Mouse (Mus musculus) Patski (cell line): ENCODE results near the gene Slc6a20b. TPM values are rescaled to one million over a fixed set of nuclear protein-coding genes. Genes with fewer than 3 reads are reported as not detected.
"Not testable (repeated sequence)": the region's sequence is repeated elsewhere in the genome, so short reads cannot be mapped to it uniquely, and the experiment has no call there.

Experiments used
- ATAC-seq: fragments of 100-300 bp; one replicate; pipeline ENCODE4 v1.8.0; 2021
- CTCF ChIA-PET: fragments of 350-600 bp; sonication (Branson Sonifier 250); formaldehyde crosslinking; loops from one replicate; lab custom pipeline; 2022; ENCODE audit warnings: inconsistent platforms; lab: Charles Lee
- POLR2A ChIA-PET: fragments of 350-600 bp; sonication (Branson Sonifier 250); formaldehyde crosslinking; loops from one replicate; lab custom pipeline; 2022; ENCODE audit warnings: antibody characterized with exemption, inconsistent platforms; lab: Charles Lee
- DNase-seq: peaks from one replicate; pipeline ENCODE4 v3.0.0-alpha.2; 2011; ENCODE audit warnings: low read depth, low spot score
- H3K27me3 ChIP-seq: fragments of 371-371 bp; one replicate; pipeline ENCODE4 v1.5.1; 2021
- CTCF ChIP-seq: fragments of 100-300 bp; IDR thresholded peaks from one replicate; pipeline ENCODE4 v1.5.1; 2021
- in situ Hi-C: fragments of 300-500 bp; cut with MboI; formaldehyde crosslinking; loops from 3 replicates; pipeline ENCODE4 v1.11.1; 2018; ENCODE audit warnings: low pct_unique_long_range_greater_than_20kb, mixed read lengths
- polyA plus RNA-seq: library from polyadenylated mRNA; unstranded; gene quantifications from one replicate; pipeline ENCODE4 v1.2.3, GENCODE M21; 2021

The Slc6a20b gene
- 0.37 TPM for polyA plus RNA-seq

- no peak for TF ChIP-seq CTCF
- ATAC-seq (no peak), DNase-seq (no peak)
- CTCF ChIA-PET = interaction anchor here (1.2 kb wide), 1 partner anchor 11 kb away, joined by 3 read pairs; no protein-coding TSS in a partner anchor
- in situ Hi-C loops = no loop called here
- POLR2A ChIA-PET = no interaction called here
- H3K27me3 ChIP-seq = peaks cover 13% of the 10 kb centered on the region
Measured at GRCm38 (mm10) chr9:123632281-123632680, at the start of gene Slc6a20b. Gene Slc6a20b, minus strand, starts transcription at chr9:123632565.

DNA sequence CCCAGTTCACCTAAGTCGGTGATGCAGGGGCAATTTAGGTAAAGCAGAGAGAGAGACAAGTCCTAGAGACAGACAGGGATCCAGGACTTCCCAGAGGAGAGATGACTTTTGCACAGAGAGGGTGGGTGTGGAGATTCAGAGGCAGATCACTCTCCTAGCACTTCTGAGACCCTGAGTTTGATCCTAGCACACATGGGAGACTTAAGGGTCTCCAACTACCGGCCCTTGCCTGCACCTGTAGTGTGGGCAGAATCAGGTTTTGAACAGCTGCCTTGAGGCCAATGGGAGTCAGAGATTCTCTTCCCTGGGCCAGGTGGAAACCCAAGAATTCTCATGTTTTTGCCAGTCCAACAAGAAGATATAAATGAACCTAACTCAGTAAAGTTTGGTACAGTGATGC lies 46.8 kb upstream of the Slc6a20b start:
- ATAC-seq (no peak), DNase-seq (no peak)
- TF ChIP-seq CTCF = no peak
- H3K27me3 ChIP-seq = peaks cover 21% of the 10 kb centered on the region
- in situ Hi-C loops = no loop called here
- CTCF ChIA-PET = no interaction called here
- POLR2A ChIA-PET = no interaction called here

- CTCF ChIA-PET = no interaction called here
- in situ Hi-C loops = no loop called here
- DNase-seq = no peak
- no peak for ATAC-seq
- POLR2A ChIA-PET = no interaction called here
- peaks cover 21% of the 10 kb centered on the region for H3K27me3 ChIP-seq
- TF ChIP-seq CTCF = no peak
Measured at GRCm38 (mm10) chr9:123678327-123679105, 46.2 kb upstream of the Slc6a20b start, which contains the start of the genes Ccr9 and Slc6a20a. Gene Ccr9, plus strand, starts transcription at chr9:123678439. Gene Slc6a20a, minus strand, starts transcription at chr9:123678885.

- in situ Hi-C loops = no loop called here
- peaks cover 7% of the 10 kb centered on the region for H3K27me3 ChIP-seq
- CTCF ChIA-PET = no interaction called here
- DNase-seq = no peak
- TF ChIP-seq CTCF = peak; percentile 44
- POLR2A ChIA-PET = no interaction called here
- no peak for ATAC-seq
Measured at GRCm38 (mm10) chr9:123665645-123666044, 33.3 kb upstream of the Slc6a20b start.

DNA sequence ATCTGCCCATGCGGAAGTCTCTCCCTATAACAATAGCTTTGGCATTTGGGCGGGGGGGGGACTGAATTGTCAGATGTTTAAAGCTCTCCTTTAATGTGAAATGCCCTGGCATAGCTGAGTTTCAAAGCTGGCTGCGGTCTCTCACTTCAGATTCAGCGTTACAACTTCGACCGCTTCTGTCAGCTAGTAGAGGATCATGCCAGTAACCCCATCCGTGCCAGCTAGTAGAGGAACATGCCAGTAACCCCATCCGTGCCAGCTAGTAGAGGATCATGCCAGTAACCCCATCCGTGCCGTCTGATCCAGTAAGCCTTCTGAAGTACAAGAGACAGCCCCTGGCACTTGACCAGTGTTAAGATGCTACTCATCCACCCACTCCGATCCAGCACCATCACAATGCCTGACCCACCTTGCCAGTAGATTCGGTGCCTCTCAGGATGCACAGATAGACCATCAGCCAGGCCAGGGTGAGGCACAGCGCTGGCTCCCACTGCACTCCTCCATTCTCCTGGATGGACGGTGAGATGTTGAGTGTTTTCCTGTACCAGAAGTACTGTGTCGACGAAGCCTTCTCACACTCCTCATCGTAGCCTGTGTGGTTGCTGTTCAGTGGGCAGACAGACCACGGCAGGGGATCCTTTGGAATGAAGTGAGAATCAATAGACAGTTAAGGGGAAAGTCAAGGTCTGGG lies 27.8 kb upstream of the Slc6a20b start:
- ATAC-seq, POLR2A ChIA-PET, H3K27me3 ChIP-seq, DNase-seq, in situ Hi-C loops, CTCF ChIA-PET: not testable (repeated sequence)

DNA sequence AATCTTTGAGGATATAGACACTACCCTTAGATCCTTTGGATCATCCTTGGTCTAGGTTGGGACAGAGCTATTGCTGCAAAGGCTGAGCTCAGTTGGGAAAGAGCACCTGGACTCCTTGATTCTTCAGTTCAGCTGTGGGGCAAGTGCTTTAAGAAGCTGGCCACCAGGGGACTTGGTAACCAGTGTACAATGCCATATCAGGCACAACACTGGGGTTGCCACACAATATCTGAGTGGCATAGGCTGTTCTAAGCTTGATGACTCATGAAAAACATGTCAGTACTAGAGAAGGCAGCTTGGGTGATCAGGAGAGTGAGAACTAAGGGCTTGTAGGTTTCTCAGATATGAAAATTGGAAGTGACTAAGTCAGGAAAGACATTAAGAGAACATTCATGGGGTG lies 26.6 kb upstream of the Slc6a20b start:
- peaks cover 4% of the 10 kb centered on the region for H3K27me3 ChIP-seq
- POLR2A ChIA-PET = no interaction called here
- DNase-seq (no peak), ATAC-seq (no peak)
- CTCF ChIA-PET = no interaction called here
- in situ Hi-C loops = no loop called here
- TF ChIP-seq CTCF = no peak

GRCm38 (mm10) chr9:123657457-123657856 lies 25.1 kb upstream of the Slc6a20b start:
- in situ Hi-C loops = no loop called here
- TF ChIP-seq CTCF = no peak
- CTCF ChIA-PET = no interaction called here
- DNase-seq (no peak), ATAC-seq (no peak)
- peaks cover 9% of the 10 kb centered on the region for H3K27me3 ChIP-seq
- POLR2A ChIA-PET = no interaction called here

DNA sequence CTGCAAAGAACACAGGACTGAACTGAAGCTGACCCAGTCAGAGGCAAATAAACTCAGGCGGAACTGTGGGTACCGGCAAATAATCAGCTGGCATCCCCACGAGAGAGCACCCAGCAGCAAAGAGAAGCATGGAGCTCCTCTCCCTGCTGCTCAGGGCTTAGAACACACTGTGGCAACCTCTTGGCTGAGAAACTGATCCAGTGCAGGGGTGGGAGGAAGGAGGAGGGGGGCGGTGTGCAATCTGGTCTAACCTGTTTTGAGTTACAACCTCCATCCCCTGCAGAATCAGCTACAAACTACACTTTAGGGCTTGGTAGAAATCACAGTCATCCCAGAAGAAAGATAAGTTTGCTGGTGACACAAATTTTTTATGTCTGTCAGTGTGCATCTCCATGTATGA lies 19.0 kb upstream of the Slc6a20b start:
- CTCF ChIA-PET = no interaction called here
- no peak for TF ChIP-seq CTCF
- in situ Hi-C loops = no loop called here
- DNase-seq (no peak), ATAC-seq (no peak)
- POLR2A ChIA-PET = no interaction called here
- H3K27me3 ChIP-seq = peaks cover 16% of the 10 kb centered on the region

GRCm38 (mm10) chr9:123649785-123650511 lies 17.6 kb upstream of the Slc6a20b start:
- POLR2A ChIA-PET = no interaction called here
- H3K27me3 ChIP-seq = peaks cover 26% of the 10 kb centered on the region
- CTCF ChIA-PET = no interaction called here
- TF ChIP-seq CTCF = no peak
- DNase-seq (no peak), ATAC-seq (no peak)
- in situ Hi-C loops = no loop called here

DNA sequence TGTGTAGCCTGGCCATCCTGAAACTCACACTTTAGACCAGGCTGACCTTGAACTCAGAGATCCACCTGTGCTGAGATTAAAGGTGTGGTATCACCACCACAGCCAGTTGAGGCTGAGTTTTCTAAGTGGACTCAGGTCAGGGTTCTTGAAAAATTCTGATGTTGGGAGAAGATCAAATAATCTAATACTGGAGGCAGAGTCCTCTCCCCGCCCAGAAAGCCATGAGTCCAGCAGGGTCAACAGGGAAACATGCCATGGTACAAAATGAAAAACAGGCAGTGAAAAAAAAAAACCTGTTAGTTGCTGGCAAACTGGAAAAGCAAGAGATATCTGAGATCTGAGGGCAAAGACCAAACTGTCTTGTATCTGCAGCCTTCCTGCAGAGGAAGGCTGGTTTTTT lies 7.7 kb upstream of the Slc6a20b start:
- ATAC-seq = no peak
- ChIA-PET POLR2A (no interaction called here), CTCF (no interaction called here)
- in situ Hi-C loops = no loop called here
- TF ChIP-seq CTCF = no peak
- peaks cover 26% of the 10 kb centered on the region for H3K27me3 ChIP-seq
- no peak for DNase-seq

DNA sequence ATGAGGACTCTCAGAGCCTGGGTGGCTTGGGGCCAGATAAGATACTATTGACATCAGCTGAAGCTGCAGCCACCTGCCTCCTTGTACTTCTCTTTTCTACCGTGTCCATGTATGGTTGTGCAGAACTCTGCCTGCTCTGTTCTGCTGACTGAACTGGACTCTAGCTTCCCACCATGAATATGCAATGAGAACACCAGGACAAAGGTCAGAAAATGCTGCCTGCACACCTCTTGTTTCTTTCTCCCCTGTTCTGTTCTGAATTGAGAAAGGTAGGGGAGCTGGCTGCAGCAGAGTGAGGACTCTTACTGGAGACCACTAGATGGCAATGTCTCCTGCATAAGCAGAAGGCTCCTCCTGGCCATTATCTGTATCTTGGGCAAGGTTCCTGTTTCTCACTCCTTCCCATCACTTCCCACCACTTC lies 6.3 kb upstream of the Slc6a20b start:
- DNase-seq = no peak

More for the DNA sequence above, 6.3 kb upstream of the Slc6a20b start:
- in situ Hi-C loops = no loop called here
- peak; percentile 78 for TF ChIP-seq CTCF
- ChIA-PET POLR2A (no interaction called here), CTCF (interaction anchor here (0.6 to 1.3 kb wide), 4 partner anchors 8 to 163 kb away, joined by 3 to 5 read pairs (median 4); no protein-coding TSS in a partner anchor)
- H3K27me3 ChIP-seq = peaks cover 21% of the 10 kb centered on the region
- ATAC-seq = peak; percentile 87
